8 mouse cellular contexts compared by ENCODE assay signal in genomic region chr10:107752351-107753143, GRCm38 (mm10). TPM values are rescaled to one million over a fixed set of nuclear protein-coding genes. Genes with fewer than 3 reads are reported as not detected.
A peak's percentile ranks its signal among the peaks of the same experiment; 100 is the strongest.
DNase-seq lines count a peak whose midpoint lies in the region; ATAC-seq and TF ChIP-seq lines count a peak whose summit lies in the region.

No protein-coding gene starts in this region.

- 27% methylated on average over 15 of the region's 15 CpGs for WGBS in lung, embryonic 15.5 days
- WGBS in heart, embryonic 15.5 days = 26% methylated on average over 15 of the region's 15 CpGs
- 25% methylated on average over 15 of the region's 15 CpGs for WGBS in neural tube, embryonic 12.5 days
- WGBS in cerebellum, adult 2 months = 11% methylated on average over 15 of the region's 15 CpGs

- H3K27ac ChIP-seq in lung, embryonic 15.5 days = no peak overlapping the region
- H3K27ac ChIP-seq in heart, embryonic 15.5 days = no peak overlapping the region
- H3K27ac ChIP-seq in neural tube, embryonic 12.5 days = no peak overlapping the region
- H3K27ac ChIP-seq in cerebellum, adult 2 months (ENCODE audit: insufficient read depth, low read length) = no peak overlapping the region

- no peak for DNase-seq in lung, postnatal 25 days (ENCODE audit: low spot score)
- peak; percentile 61 for DNase-seq in left cerebral cortex, adult 11 months (ENCODE audit: low spot score)
- no peak for DNase-seq in cerebellum, adult 2 months
- no peak for DNase-seq in cerebellum, adult 8-10 months
- no peak for DNase-seq in cerebellum, postnatal 25 days

- H3K27me3 ChIP-seq in lung, embryonic 15.5 days = no peaks in the 10 kb centered on the region
- H3K27me3 ChIP-seq in heart, embryonic 15.5 days = no peaks in the 10 kb centered on the region
- no peaks in the 10 kb centered on the region for H3K27me3 ChIP-seq in neural tube, embryonic 12.5 days (replicated peaks)
- no peaks in the 10 kb centered on the region for H3K27me3 ChIP-seq in cerebellum, adult 2 months (ENCODE audit: control insufficient read depth, insufficient read depth, low read length)

- peaks cover 8% of the 10 kb centered on the region; the same call in 1 of the 2 replicates for H3K4me1 ChIP-seq in lung, embryonic 15.5 days
- peaks cover 10% of the 10 kb centered on the region for H3K4me1 ChIP-seq in heart, embryonic 15.5 days (replicated peaks)
- peaks cover 10% of the 10 kb centered on the region for H3K4me1 ChIP-seq in neural tube, embryonic 12.5 days
- H3K4me1 ChIP-seq in cerebellum, adult 2 months (ENCODE audit: control insufficient read depth, insufficient read depth, low read length) = no peaks in the 10 kb centered on the region

- H3K36me3 ChIP-seq in lung, embryonic 15.5 days = no peaks in the 10 kb centered on the region
- no peaks in the 10 kb centered on the region for H3K36me3 ChIP-seq in heart, embryonic 15.5 days
- no peaks in the 10 kb centered on the region for H3K36me3 ChIP-seq in neural tube, embryonic 12.5 days

- no peak for TF ChIP-seq CTCF in cerebellum, adult 2 months (IDR thresholded peaks at IDR 0.05; ENCODE audit: borderline replicate concordance, insufficient read depth, low read depth, low read length)

- peak overlapping the region; percentile 45 for H3K4me2 ChIP-seq in lung, embryonic 15.5 days
- peak overlapping the region; percentile 54 for H3K4me2 ChIP-seq in heart, embryonic 15.5 days
- peak overlapping the region; percentile 48 for H3K4me2 ChIP-seq in neural tube, embryonic 12.5 days (replicated peaks)

- no peaks in the 10 kb centered on the region for H3K9me3 ChIP-seq in lung, embryonic 15.5 days
- no peaks in the 10 kb centered on the region for H3K9me3 ChIP-seq in heart, embryonic 15.5 days (replicated peaks)
- H3K9me3 ChIP-seq in neural tube, embryonic 12.5 days = no peaks in the 10 kb centered on the region

- H3K9ac ChIP-seq in lung, embryonic 15.5 days = no peak overlapping the region
- no peak overlapping the region for H3K9ac ChIP-seq in heart, embryonic 15.5 days
- no peak overlapping the region for H3K9ac ChIP-seq in neural tube, embryonic 12.5 days

- H3K4me3 ChIP-seq in lung, embryonic 15.5 days = peak overlapping the region; percentile 12; the same call in 1 of the 2 replicates
- peak overlapping the region; percentile 27 for H3K4me3 ChIP-seq in heart, embryonic 15.5 days
- H3K4me3 ChIP-seq in neural tube, embryonic 12.5 days = no peak overlapping the region
- no peak overlapping the region for H3K4me3 ChIP-seq in cerebellum, adult 2 months (replicated peaks; ENCODE audit: insufficient read depth, low read depth, low read length)

- peak; percentile 79 for ATAC-seq in lung, embryonic 15.5 days (ENCODE audit: borderline replicate concordance, extremely low read depth, low FRiP score, low TSS enrichment)
- no peak for ATAC-seq in heart, embryonic 15.5 days (replicated peaks; ENCODE audit: insufficient number of reproducible peaks, insufficient read depth, low FRiP score, low read depth)
- ATAC-seq in neural tube, embryonic 12.5 days (ENCODE audit: low FRiP score, low read depth) = peak; percentile 83

- TF ChIP-seq POLR2A in cerebellum, adult 2 months (IDR thresholded peaks at IDR 0.05; ENCODE audit: borderline replicate concordance, insufficient read depth, low read length) = no peak

RNA-seq across cellular contexts. Expression of gene Ptprq, which starts 32.7 kb away (rescaled TPM):
- 0.26 and 0.29 TPM in 2 replicates for polyA plus RNA-seq in lung, embryonic 15.5 days (2015; fragmentation: Nextera tagmentation; extraction: Ambion mirVana)
- polyA plus RNA-seq in heart, embryonic 15.5 days (2015; fragmentation: Nextera tagmentation; extraction: Ambion mirVana) = 0.04 and 0.20 TPM in 2 replicates
- 0.14 and 0.15 TPM in 2 replicates for polyA plus RNA-seq in neural tube, embryonic 12.5 days (2016; fragmentation: Nextera tagmentation; extraction: Ambion mirVana)
- polyA plus RNA-seq in cerebellum, adult 2 months (2012; rRNA removed) = 0.02 and 0.03 TPM in 2 replicates

Comparison
In these comparisons a context has a peak if more than half of its experiments do, and no peak if none do; other contexts are left out.
1. H3K4me3 ChIP-seq: peak in lung, embryonic 15.5 days (single experiment) and heart, embryonic 15.5 days (single experiment); none in neural tube, embryonic 12.5 days (single experiment) and cerebellum, adult 2 months (single experiment).
2. Peak in every context shown above with its lines, with median percentiles within 50 percentile points of each other: H3K4me2 ChIP-seq.